Mouse (Mus musculus): ENCODE measurements around the gene Fgfr2.

The Fgfr2 gene

GRCm38 (mm10) chr7:130719931-130720598, 2403.1 kb downstream of the Fgfr2 start:
- no peak for DNase-seq (ENCODE audit: extremely low read depth, insufficient read length, low spot score)

DNA sequence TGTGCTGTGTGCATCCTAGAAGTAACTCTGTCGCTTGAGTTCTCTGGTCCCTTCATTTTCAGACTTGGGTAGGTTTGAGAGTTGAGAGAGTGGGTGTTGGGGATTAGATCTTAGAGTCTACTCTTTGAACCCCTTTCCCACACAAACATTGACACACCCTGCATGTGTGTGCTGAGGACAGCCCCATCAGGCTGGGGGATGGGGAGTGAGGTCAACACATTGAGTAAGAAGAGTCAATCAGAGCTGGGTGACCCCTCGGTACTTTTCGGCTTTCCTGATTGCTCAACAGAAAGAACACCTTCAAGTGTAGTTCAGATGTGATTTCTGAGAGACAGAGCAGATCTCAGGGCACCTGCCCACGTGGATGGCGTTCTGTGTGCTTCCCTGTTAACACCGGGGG, 2406.2 kb downstream of the Fgfr2 start:
- no peak for DNase-seq (ENCODE audit: extremely low read depth, insufficient read length, low spot score)

DNA sequence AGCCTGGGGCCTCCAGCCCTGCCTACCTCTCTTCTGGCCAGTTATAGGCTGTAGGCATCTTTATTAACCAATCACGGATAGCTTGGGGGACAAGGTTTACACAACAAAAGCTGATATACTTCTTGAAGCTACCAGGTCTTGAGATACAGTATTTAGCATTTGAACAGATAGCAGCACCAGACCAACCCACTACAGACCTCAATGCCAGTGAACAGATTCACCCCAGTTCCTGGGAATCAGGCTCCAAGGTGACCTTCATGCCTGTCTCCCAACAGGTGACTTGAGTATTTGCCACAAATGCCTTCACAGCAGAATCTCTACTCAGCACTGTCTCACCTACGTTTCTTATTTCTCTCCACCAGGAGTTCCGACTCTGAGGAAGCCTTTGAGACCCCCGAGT, 2406.8 kb downstream of the Fgfr2 start:
- no peak for DNase-seq (ENCODE audit: extremely low read depth, insufficient read length, low spot score)

GRCm38 (mm10) chr7:130715467-130715866, 2407.7 kb downstream of the Fgfr2 start:
- no peak for DNase-seq (ENCODE audit: extremely low read depth, insufficient read length, low spot score)

DNA sequence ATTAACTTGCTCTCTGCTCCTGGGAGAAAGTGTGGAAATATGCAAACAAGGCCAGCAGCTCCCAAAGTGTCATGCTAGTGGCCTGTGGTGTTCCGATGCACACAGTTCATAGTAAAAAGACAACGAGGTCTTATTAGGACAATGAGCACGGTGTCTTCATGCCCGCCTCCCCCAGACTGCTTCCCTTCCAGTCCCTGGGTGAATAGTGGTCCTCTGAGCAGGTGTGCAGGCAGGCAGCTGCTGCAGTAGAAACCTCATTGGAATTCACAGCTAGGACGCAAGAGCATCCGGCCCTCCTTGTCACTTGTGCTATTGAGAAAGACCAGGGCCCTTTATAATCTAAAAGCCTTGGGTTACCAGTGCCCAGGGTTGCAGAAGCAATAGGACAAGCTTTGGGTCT, 2409.8 kb downstream of the Fgfr2 start:
- DNase-seq (ENCODE audit: extremely low read depth, insufficient read length, low spot score), result no peak

GRCm38 (mm10) chr7:130711851-130712250, 2411.3 kb downstream of the Fgfr2 start:
- DNase-seq (ENCODE audit: extremely low read depth, insufficient read length, low spot score), result no peak

DNA sequence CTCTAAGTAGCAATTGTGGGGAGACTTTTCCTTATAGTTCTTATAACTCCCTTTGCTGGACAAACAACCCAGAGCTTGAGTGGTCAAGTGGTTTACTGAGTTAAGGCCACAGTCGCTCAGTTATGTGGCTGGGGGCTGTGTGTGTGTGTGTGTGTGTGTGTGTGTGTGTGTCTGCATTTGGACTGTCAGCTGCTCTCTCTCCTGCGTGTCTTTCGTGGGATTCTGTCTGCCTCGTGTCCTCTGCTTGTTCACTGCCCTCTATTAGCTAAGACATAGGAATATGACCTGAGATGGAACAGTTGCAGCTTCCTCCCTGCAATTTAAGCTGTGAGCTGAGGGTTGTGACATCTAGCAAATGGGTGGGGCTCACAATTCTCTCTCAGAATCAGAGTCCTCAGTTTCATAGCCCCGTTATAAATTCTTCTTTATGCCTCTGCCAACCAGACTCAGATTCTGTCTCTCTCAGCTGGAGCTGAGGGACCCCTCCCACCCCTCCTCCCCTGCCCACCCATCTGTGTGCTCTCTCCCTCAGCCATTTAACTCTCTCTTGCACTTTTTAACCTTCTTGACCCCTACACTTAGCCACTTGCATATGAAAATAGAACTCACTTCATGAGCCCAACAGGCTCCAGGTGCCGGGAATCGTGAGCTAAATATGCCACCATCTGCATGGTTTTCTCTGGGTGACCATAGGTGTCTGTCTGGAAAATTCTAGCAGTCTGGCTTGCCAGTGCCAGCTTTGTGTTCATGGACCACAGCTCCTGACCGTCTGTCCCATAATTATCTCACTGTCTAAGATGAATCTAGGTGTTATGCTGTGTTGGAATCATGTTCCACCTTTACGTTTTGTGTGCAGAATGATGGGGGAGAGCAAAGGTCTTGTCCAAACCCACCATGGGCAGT, 2413.5 kb downstream of the Fgfr2 start:
- no peak for DNase-seq (ENCODE audit: extremely low read depth, insufficient read length, low spot score)

DNA sequence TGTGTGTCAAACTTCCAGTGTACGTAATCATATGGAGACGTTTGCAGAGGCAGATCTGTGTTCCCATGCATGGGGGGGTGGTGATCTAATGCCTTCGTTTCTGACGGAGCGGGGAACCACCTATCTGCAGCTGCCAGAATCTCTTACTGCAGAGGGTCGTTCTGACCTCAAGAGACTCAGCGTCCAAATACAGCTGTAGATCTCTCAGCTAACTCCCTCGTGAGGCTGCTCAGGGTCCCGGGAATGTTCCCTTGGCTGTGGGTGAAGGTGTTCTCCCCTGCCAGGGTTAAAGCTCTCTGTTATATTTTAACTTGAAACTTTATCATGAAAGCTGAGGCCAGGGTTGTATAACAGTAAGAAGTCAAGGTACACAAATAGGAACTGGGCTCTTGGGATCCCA, 2414.2 kb downstream of the Fgfr2 start:
- no peak for DNase-seq (ENCODE audit: extremely low read depth, insufficient read length, low spot score)

GRCm38 (mm10) chr7:130705230-130705629, 2417.9 kb downstream of the Fgfr2 start:
- DNase-seq (ENCODE audit: extremely low read depth, insufficient read length, low spot score), result no peak

- DNase-seq (ENCODE audit: extremely low read depth, insufficient read length, low spot score), result no peak
Measured at GRCm38 (mm10) chr7:130701336-130701735, 2421.8 kb downstream of the Fgfr2 start.

DNA sequence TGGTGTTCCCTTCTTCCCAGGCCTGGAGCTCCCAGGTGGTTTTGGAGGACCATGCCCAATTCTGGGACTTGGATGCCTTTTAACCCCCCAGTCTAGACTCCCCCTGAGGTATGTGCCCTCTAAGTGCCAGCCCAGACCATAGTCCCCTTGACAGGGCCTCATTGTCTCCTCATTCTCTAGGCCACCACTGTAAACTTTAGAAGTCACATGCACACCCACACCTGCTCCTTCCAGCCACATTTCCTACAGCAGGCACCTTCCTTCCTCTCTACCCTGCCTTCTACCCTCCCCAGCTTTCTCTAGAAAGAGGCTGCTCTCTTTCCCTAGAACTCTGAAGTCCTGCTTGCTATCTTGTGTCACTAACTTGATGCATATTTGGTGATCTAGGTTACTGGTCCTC, 2424.7 kb downstream of the Fgfr2 start:
- no peak for DNase-seq (ENCODE audit: extremely low read depth, insufficient read length, low spot score)

DNA sequence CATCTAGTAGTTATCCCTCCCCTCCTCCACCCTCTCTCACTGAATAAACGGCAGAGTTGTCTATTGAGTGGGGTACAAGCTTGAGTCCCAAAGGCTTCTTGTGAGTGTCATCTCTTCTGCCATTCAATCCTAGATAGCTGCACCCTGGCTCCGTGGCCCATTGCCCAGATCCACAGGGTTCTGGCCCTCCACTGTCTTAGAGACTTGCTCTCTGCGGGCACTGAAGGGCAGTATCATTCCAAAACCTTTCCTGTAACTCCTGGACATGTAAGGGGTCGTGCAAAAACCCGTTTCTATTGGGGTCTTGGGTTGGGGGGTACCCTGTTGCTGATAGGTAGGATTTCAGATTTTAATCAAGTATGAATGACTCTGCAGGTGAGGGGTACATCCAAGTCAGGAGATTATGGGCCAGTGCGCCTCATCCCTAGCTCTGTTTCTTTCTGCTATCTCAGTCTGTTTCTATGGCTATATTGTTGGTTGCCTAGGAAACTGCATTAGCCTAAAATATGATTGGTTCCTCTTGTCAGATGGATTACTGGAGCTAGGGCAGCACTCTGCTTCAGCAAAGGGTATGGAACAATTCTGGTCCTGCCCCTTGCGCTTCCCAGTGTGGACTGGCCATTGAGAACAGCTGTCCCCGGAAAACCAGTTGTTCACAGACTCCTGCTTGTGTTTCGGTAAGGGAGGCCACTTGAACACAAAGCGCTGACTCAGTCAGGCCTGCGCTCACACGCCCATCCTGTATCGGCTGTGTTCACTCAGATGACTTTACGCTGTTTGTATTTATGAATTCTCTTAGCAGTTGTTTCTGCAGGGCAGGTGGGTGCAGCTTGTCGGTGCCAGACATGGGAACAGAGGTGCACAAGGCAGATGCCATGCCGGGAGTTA, 2426.6 kb downstream of the Fgfr2 start:
- no peak for DNase-seq (ENCODE audit: extremely low read depth, insufficient read length, low spot score)

DNA sequence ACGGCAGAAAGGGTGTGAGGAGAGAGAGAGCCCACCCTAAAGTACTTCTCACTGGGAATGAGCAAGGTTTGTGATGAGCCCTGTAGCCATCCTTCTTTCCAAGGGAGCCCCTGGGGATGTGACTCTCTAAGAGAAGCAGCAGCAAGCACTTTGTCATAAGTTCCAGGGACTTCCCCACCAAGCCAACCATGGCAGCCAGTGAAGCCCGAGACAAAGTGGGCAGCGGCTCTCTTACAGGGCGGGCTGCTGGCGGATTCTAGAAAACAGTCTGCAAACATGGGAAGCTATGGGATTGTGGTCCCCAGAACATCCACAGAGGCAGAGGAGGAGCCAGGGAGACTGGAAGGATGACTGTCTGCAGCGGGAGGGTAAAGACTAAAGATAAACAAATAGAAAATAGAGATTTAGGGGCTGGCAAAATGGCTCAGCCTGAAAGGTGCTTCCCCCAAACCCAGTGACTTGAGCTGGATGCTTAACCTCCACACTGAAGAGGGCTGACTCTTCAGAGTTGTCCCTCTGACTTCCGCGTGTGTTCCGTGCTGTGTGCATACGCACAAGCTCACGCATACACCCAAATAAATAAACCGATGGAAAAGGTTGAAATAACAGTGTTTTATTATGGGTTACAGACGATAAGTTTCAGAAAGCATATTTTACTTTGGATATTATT, 2427.3 kb downstream of the Fgfr2 start:
- DNase-seq (ENCODE audit: extremely low read depth, insufficient read length, low spot score), result no peak

GRCm38 (mm10) chr7:130693800-130694193, 2429.4 kb downstream of the Fgfr2 start:
- no peak for DNase-seq (ENCODE audit: extremely low read depth, insufficient read length, low spot score)

DNA sequence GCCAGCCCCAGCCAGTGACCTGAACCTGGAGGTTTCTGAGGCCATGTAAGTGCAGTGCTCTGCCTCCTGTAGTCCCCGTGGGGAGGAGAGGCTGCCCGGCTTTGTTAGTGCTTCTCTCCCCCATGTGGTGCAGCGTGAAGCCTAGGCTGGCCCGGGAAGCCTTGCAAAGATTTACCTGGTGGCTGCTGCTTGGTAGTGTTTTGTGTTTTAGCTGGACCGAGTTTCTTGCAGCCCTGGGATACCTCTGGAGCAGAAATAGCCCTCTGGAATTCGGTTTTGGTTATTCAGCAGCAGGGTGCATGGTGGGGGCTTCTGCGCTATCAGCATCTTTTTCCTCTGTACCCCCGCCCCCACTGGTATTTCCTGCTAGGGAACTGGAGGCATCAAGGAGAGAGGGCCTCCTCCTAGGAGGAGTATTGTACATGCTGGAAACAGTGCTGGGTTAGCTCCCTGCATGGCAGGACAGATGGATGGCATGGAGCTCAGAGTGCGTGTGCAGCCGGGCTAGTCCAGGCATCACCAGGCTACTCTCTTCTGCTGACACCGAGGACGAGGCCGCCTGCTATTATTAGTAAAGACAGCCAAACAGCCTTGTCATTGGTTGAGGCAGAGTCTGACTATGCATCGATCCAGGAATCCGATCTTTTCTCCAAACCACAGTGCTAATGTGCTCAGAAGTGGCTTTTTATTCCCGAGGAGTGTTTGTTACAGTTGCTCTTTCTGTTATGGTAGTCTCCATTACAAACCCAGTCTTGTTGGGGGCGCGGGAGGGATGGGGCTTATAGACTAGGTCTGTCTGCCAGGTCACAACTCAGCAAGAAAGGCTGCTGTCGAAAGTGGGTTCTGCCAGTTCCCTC, 2430.0 kb downstream of the Fgfr2 start:
- DNase-seq (ENCODE audit: extremely low read depth, insufficient read length, low spot score), result no peak

GRCm38 (mm10) chr7:130692392-130692942, 2430.7 kb downstream of the Fgfr2 start:
- DNase-seq (ENCODE audit: extremely low read depth, insufficient read length, low spot score), result no peak

- DNase-seq (ENCODE audit: extremely low read depth, insufficient read length, low spot score), result no peak
Measured at GRCm38 (mm10) chr7:130691931-130692330, 2431.2 kb downstream of the Fgfr2 start.

DNA sequence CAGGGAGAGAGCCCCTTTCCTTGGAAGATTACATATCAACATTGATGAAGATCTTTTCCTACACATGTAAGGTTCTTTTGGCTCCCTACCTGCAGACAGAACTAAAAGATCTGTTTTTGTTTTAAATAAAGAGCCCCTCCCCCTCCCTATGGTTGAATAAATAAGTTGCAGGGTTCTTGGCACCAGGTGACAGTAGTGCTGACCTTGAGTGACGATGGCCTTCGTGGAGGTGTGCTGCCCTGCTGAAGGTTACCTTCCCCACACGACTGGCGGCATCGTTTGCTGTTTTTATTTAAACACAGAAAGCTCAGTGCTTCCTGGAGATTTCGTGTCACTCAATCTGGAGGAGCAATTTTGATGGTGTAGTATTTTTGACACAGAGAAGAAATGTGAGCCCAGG, 2432.3 kb downstream of the Fgfr2 start:
- no peak for DNase-seq (ENCODE audit: extremely low read depth, insufficient read length, low spot score)

DNA sequence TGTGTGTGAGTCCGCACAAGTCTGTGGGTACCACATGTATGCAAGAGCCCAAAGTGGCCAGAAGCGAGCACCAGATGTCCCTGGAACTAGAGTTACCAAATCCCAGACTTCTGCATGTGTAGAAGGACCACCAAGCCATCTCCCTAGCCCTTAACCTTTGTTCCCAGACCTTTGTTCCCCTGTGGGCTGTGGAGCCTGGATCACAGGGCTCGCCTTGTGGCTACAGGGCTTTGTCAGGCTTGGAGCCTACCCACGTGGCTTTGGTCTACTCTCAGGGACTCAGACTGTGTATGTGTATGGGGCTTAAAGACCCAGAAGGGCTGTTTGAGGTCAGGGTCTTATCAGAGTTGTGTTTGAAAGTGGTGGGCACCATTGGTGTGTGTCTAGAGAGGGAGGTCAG, 2434.5 kb downstream of the Fgfr2 start:
- no peak for DNase-seq (ENCODE audit: extremely low read depth, insufficient read length, low spot score)
